Mouse (Mus musculus): ENCODE measurements at regions not wholly inside any gene's neighbourhood (a gene's known extent, or its start where the extent isn't known, plus 50 kb on each side); places are given as distances from the start of the nearest gene placed in this dataset.
A peak's percentile ranks its signal among the peaks of the same experiment; 100 is the strongest.

DNA sequence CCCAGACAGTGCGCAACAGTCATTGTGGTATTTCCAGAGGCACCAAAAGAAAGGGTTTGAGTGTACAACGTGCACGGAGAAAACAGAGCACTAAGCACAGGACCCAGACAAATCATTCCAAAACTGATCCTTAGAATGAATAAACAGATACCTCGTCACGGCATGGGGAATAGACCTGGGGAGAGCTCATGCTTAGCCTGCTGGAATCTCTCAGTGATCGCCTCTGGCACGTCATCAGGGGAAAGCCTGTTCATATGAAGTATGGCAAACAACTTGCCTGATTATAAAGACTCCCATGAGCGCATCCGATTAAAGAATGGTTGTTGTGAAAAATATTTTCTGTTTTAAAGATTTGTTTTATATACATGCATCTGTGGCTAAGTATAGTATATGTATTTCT lies 86.9 kb upstream of the Dapk1 start:
- Histone ChIP-seq H3K4me2 (ENCODE audit: low read depth, low read length) (no peak overlapping the region), H3K9me3 (ENCODE audit: low read length) (no peaks in the 10 kb centered on the region), H3K36me3 (ENCODE audit: insufficient read depth, low read length) (no peaks in the 10 kb centered on the region), H3K9ac (replicated peaks; ENCODE audit: low read length) (no peak overlapping the region), H3K4me1 (ENCODE audit: insufficient read depth, low read length) (no peaks in the 10 kb centered on the region), H3K27ac (no peak overlapping the region), H3K27me3 (ENCODE audit: insufficient read depth, low read length) (no peaks in the 10 kb centered on the region), H3K4me3 (ENCODE audit: low read length) (no peak overlapping the region)
- ATAC-seq: no peak
- no peak for TF ChIP-seq CTCF (IDR thresholded peaks at IDR 0.05; ENCODE audit: low read depth)
- 84% methylated on average over 9 of the region's 9 CpGs for WGBS
- no peak for DNase-seq (ENCODE audit: low spot score)

DNA sequence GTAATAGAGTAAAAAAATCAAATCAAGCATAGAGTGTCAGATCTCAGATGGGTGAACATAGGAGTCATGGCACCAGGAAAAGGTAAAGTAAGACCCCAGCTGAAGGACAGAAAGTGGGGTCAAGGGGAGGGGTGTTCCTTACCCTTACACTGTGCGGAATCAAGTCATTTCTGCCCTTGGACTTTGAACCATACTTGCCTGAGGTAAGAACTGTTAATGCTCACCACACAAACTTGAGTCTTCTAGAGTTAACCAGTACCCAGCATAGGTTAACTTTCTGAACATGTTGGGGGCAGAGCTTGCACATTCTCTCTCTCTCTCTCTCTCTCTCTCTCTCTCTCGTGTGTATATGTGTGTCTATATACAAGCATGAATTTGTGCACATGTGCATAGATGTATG lies 83.7 kb upstream of the Dapk1 start:
- no peak for ATAC-seq

DNA sequence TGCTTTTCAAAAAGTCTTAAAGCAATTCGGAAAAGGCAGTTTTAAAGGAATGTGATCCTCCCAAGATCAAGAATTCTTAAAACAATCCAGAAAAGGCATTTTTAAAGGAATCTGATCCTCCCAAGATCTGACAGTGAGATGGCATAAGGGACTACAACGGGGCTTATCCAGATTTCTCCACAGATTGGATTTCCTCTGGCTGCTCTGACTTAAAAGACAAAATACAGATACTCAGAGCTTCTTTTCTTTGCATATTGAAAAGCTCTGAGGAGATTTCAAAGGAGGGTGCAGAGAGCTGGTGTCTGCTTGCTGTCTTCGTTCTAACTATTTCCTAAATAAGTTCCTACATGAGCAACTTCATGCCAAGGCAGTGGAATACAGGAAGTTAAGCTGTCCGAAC lies 82.0 kb upstream of the Dapk1 start:
- Histone ChIP-seq H3K9me3 (ENCODE audit: low read length) (no peaks in the 10 kb centered on the region), H3K36me3 (ENCODE audit: insufficient read depth, low read length) (no peaks in the 10 kb centered on the region), H3K4me3 (ENCODE audit: low read length) (no peak overlapping the region), H3K4me2 (ENCODE audit: low read depth, low read length) (no peak overlapping the region), H3K9ac (replicated peaks; ENCODE audit: low read length) (no peak overlapping the region), H3K4me1 (ENCODE audit: insufficient read depth, low read length) (no peaks in the 10 kb centered on the region), H3K27me3 (ENCODE audit: insufficient read depth, low read length) (no peaks in the 10 kb centered on the region), H3K27ac (no peak overlapping the region)
- no peak for TF ChIP-seq CTCF (IDR thresholded peaks at IDR 0.05; ENCODE audit: low read depth)
- ATAC-seq: no peak
- WGBS: 74% methylated on average over 4 of the region's 4 CpGs
- DNase-seq (ENCODE audit: low spot score): no peak

More for the DNA sequence above, 83.7 kb upstream of the Dapk1 start:
- H3K36me3 ChIP-seq (ENCODE audit: insufficient read depth, low read length): no peaks in the 10 kb centered on the region
- H3K9ac ChIP-seq (replicated peaks; ENCODE audit: low read length): no peak overlapping the region
- no peak overlapping the region for H3K4me3 ChIP-seq (ENCODE audit: low read length)
- no peak overlapping the region for H3K4me2 ChIP-seq (ENCODE audit: low read depth, low read length)
- no peak for DNase-seq (ENCODE audit: low spot score)
- WGBS: 88% methylated on average over 2 of the region's 2 CpGs
- no peak for TF ChIP-seq CTCF (IDR thresholded peaks at IDR 0.05; ENCODE audit: low read depth)
- H3K4me1 ChIP-seq (ENCODE audit: insufficient read depth, low read length): no peaks in the 10 kb centered on the region
- H3K27ac ChIP-seq: no peak overlapping the region
- H3K9me3 ChIP-seq (ENCODE audit: low read length): no peaks in the 10 kb centered on the region
- H3K27me3 ChIP-seq (ENCODE audit: insufficient read depth, low read length): no peaks in the 10 kb centered on the region

DNA sequence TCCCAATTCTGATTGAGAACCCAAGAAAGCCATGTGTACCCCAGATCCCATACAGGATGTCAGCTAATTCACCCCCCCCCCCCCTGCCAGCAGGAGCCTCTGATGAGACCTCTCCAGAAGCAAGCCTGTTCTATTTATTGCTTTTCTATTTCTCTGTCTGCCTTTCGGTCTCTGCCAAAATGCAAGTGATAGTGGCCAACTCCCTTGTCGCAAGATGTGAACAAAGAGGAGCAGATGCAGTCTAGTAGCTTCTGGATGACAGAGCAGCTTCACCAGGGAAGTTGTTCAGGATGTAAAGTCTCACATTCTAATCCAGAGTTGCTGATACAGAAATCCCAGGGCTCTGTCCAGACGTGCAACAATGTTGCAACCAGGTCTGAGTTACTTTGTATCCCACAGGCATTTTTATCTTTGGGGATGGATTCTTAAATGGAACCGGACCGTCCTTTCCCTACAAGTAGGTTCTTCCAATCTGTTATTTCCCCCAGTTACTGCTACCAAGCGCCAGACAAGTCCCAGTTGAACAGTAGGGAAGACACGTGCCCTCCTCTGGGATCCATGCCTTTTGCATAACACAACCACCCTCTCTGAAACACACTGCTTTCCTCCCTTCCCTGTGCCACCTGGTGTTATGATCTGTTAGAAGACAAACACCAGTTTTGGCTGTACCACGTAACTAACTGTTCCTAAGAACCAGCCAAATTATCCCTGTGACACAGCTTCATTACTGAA lies 78.9 kb upstream of the Dapk1 start:
- ATAC-seq (0 out of 2 replicates have a peak, but pooled peaks have one; percentile 27), DNase-seq (ENCODE audit: low spot score) (no peak)
- TF ChIP-seq CTCF (IDR thresholded peaks at IDR 0.05; ENCODE audit: low read depth): no peak
- no peaks in the 10 kb centered on the region for H3K36me3 ChIP-seq (ENCODE audit: insufficient read depth, low read length)
- 50% methylated on average over 8 of the region's 8 CpGs for WGBS
- H3K4me3 ChIP-seq (ENCODE audit: low read length): no peak overlapping the region
- H3K4me1 ChIP-seq (ENCODE audit: insufficient read depth, low read length): no peaks in the 10 kb centered on the region
- H3K27ac ChIP-seq: no peak overlapping the region
- H3K9ac ChIP-seq (replicated peaks; ENCODE audit: low read length): no peak overlapping the region
- H3K9me3 ChIP-seq (ENCODE audit: low read length): no peaks in the 10 kb centered on the region
- no peaks in the 10 kb centered on the region for H3K27me3 ChIP-seq (ENCODE audit: insufficient read depth, low read length)
- H3K4me2 ChIP-seq (ENCODE audit: low read depth, low read length): no peak overlapping the region

DNA sequence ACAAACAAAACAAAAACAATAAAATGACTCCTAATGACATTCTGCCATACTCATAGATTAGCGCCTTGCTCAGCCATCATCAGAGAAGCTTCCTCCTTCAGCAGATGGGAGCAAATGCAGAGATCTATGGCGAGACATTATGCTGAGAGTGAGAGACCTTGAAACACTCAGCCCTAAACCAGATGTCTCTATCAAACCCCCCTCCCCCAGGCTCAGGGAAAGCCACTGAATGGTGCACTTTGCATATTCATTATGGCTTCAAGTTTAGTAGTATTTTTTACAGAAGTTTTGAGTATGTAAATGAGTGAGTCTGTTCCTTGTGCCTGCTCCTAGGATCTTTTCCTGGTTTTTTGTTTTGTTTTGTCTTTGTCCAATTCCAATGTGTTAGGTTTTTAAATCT lies 73.9 kb upstream of the Dapk1 start:
- H3K4me1 ChIP-seq (ENCODE audit: insufficient read depth, low read length): no peaks in the 10 kb centered on the region
- H3K4me3 ChIP-seq (ENCODE audit: low read length): no peak overlapping the region
- H3K36me3 ChIP-seq (ENCODE audit: insufficient read depth, low read length): no peaks in the 10 kb centered on the region
- H3K4me2 ChIP-seq (ENCODE audit: low read depth, low read length): no peak overlapping the region
- no peaks in the 10 kb centered on the region for H3K27me3 ChIP-seq (ENCODE audit: insufficient read depth, low read length)
- no peak for DNase-seq (ENCODE audit: low spot score)
- 80% methylated on average over 2 of the region's 2 CpGs for WGBS
- no peak for TF ChIP-seq CTCF (IDR thresholded peaks at IDR 0.05; ENCODE audit: low read depth)
- ATAC-seq: no peak
- H3K9me3 ChIP-seq (ENCODE audit: low read length): no peaks in the 10 kb centered on the region
- H3K9ac ChIP-seq (replicated peaks; ENCODE audit: low read length): no peak overlapping the region
- no peak overlapping the region for H3K27ac ChIP-seq

DNA sequence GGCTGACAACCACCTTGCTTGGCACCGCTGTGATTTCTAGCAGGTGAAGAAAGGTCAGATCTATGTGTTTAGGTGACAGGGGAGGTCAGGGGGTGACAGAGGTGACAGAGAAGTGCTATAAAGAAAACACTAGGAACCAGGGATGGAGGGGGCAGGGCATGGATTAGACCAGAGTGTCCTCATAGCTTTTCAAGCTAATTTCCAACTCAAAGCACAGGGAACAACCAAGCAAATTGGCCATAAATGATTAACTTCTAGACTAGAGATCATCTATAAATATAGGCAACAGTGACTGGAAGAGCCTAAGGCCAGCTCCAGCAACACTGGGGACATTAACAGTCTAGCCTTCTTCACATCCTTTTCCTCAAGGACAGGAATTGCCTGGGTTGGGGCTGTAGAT lies 72.9 kb upstream of the Dapk1 start:
- 76% methylated on average over 1 of the region's 1 CpGs for WGBS
- ATAC-seq: no peak
- no peak overlapping the region for H3K9ac ChIP-seq (replicated peaks; ENCODE audit: low read length)

DNA sequence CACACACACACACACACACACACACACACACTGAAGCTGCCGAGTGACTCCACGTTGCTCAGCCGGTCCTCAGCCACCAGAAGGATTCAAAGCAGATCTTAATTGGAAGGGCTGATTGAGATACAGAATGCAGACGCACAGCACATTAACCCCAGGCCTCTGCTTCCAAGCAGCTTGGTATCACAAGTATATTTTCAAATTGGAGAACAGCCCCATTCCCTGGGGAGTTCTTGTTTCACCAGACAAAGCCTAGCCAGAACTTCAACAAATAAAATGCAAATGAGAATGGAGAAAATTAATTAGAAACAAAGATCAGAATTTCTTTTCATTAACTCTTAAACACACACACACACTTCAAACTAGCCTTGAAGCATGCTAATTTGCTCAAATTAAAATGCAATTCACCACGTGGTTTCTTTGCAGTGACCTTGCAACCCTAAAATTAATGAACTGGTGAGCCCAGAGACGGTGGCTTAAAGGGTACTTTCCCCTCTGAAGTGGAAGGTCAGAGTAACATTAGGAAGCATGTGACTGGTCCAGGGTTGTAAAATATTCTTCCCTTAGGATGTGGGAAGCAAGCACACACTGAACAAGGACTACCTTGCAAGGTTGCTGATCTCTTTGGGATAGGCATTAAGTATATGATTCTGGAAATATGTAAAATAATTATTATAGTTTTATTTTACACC lies 72.2 kb upstream of the Dapk1 start:
- no peak overlapping the region for H3K27ac ChIP-seq
- ATAC-seq (peak; percentile 82), DNase-seq (ENCODE audit: low spot score) (peak; percentile 75)
- no peaks in the 10 kb centered on the region for H3K9me3 ChIP-seq (ENCODE audit: low read length)
- H3K27me3 ChIP-seq (ENCODE audit: insufficient read depth, low read length): no peaks in the 10 kb centered on the region
- no peaks in the 10 kb centered on the region for H3K36me3 ChIP-seq (ENCODE audit: insufficient read depth, low read length)
- H3K4me2 ChIP-seq (ENCODE audit: low read depth, low read length): no peak overlapping the region
- H3K4me1 ChIP-seq (ENCODE audit: insufficient read depth, low read length): no peaks in the 10 kb centered on the region
- TF ChIP-seq CTCF (IDR thresholded peaks at IDR 0.05; ENCODE audit: low read depth): no peak
- 8% methylated on average over 6 of the region's 6 CpGs for WGBS
- H3K4me3 ChIP-seq (ENCODE audit: low read length): no peak overlapping the region
- H3K9ac ChIP-seq (replicated peaks; ENCODE audit: low read length): no peak overlapping the region

More for the DNA sequence above, 72.9 kb upstream of the Dapk1 start:
- H3K27me3 ChIP-seq (ENCODE audit: insufficient read depth, low read length): no peaks in the 10 kb centered on the region
- no peaks in the 10 kb centered on the region for H3K4me1 ChIP-seq (ENCODE audit: insufficient read depth, low read length)
- TF ChIP-seq CTCF (IDR thresholded peaks at IDR 0.05; ENCODE audit: low read depth): no peak
- no peak for DNase-seq (ENCODE audit: low spot score)
- no peak overlapping the region for H3K27ac ChIP-seq
- H3K4me2 ChIP-seq (ENCODE audit: low read depth, low read length): no peak overlapping the region
- no peaks in the 10 kb centered on the region for H3K36me3 ChIP-seq (ENCODE audit: insufficient read depth, low read length)
- no peaks in the 10 kb centered on the region for H3K9me3 ChIP-seq (ENCODE audit: low read length)
- no peak overlapping the region for H3K4me3 ChIP-seq (ENCODE audit: low read length)

Measured in hindbrain, postnatal 0 days (tissue).